Mouse (Mus musculus): ENCODE results near the gene Fbxo34. TPM values are rescaled to one million over a fixed set of nuclear protein-coding genes. Genes with fewer than 3 reads are reported as not detected.

The Fbxo34 gene
- polyA plus RNA-seq, 1 experiment, result 11.9 TPM

- H3K27me3 ChIP-seq (ENCODE audit: control insufficient read depth, insufficient read depth, insufficient read length), result peaks cover 22% of the 10 kb centered on the region
- H3ac ChIP-seq (ENCODE audit: control insufficient read depth, insufficient read length, low read depth), result no peak overlapping the region
- TF ChIP-seq CTCF (IDR thresholded peaks at IDR 0.05; ENCODE audit: control insufficient read depth, insufficient read depth, insufficient read length) (no peak), MAX (IDR thresholded peaks at IDR 0.05) (no peak), CEBPB (IDR thresholded peaks at IDR 0.05; ENCODE audit: low read depth) (no peak), MYOG (IDR thresholded peaks at IDR 0.05; ENCODE audit: control insufficient read depth, extremely low read depth, insufficient read length) (no peak), MYOD1 (IDR thresholded peaks at IDR 0.05; ENCODE audit: control insufficient read depth, insufficient read length, low read depth) (no peak), FOSL1 (IDR thresholded peaks at IDR 0.05; ENCODE audit: insufficient read depth, low read length, poor library complexity, severe bottlenecking) (no peak), USF1 (IDR thresholded peaks at IDR 0.05; ENCODE audit: low read depth) (no peak)
- no peak overlapping the region for H3K4me3 ChIP-seq (ENCODE audit: insufficient read depth, poor library complexity, severe bottlenecking)
- no peaks in the 10 kb centered on the region for H3K36me3 ChIP-seq (ENCODE audit: control insufficient read depth, insufficient read depth)
- no peaks in the 10 kb centered on the region for H3K79me2 ChIP-seq (ENCODE audit: control insufficient read depth, insufficient read depth)
- H3K79me3 ChIP-seq (ENCODE audit: low read depth), result no peaks in the 10 kb centered on the region
Observed at GRCm38 (mm10) chr14:47462877-47463460, 12.7 kb downstream of the Fbxo34 start.

- Histone ChIP-seq H3K27me3 (ENCODE audit: control insufficient read depth, insufficient read depth, insufficient read length) (peaks cover 22% of the 10 kb centered on the region), H3K36me3 (ENCODE audit: control insufficient read depth, insufficient read depth) (no peaks in the 10 kb centered on the region), H3K4me3 (ENCODE audit: insufficient read depth, poor library complexity, severe bottlenecking) (no peak overlapping the region), H3ac (ENCODE audit: control insufficient read depth, insufficient read length, low read depth) (no peak overlapping the region), H3K79me3 (ENCODE audit: low read depth) (no peaks in the 10 kb centered on the region), H3K79me2 (ENCODE audit: control insufficient read depth, insufficient read depth) (no peaks in the 10 kb centered on the region)
- no peak for TF ChIP-seq USF1 (IDR thresholded peaks at IDR 0.05; ENCODE audit: low read depth)
- no peak for TF ChIP-seq CEBPB (IDR thresholded peaks at IDR 0.05; ENCODE audit: low read depth)
- TF ChIP-seq MAX (IDR thresholded peaks at IDR 0.05), result no peak
- no peak for TF ChIP-seq MYOD1 (IDR thresholded peaks at IDR 0.05; ENCODE audit: control insufficient read depth, insufficient read length, low read depth)
- no peak for TF ChIP-seq MYOG (IDR thresholded peaks at IDR 0.05; ENCODE audit: control insufficient read depth, extremely low read depth, insufficient read length)
- TF ChIP-seq CTCF (IDR thresholded peaks at IDR 0.05; ENCODE audit: control insufficient read depth, insufficient read depth, insufficient read length), result no peak
- no peak for TF ChIP-seq FOSL1 (IDR thresholded peaks at IDR 0.05; ENCODE audit: insufficient read depth, low read length, poor library complexity, severe bottlenecking)
Observed at GRCm38 (mm10) chr14:47464426-47464825, 14.2 kb downstream of the Fbxo34 start.

GRCm38 (mm10) chr14:47465468-47466175, 15.4 kb downstream of the Fbxo34 start:
- Histone ChIP-seq H3K79me3 (ENCODE audit: low read depth) (no peaks in the 10 kb centered on the region), H3ac (ENCODE audit: control insufficient read depth, insufficient read length, low read depth) (no peak overlapping the region), H3K4me3 (ENCODE audit: insufficient read depth, poor library complexity, severe bottlenecking) (no peak overlapping the region), H3K27me3 (ENCODE audit: control insufficient read depth, insufficient read depth, insufficient read length) (peaks cover 22% of the 10 kb centered on the region), H3K79me2 (ENCODE audit: control insufficient read depth, insufficient read depth) (no peaks in the 10 kb centered on the region), H3K36me3 (ENCODE audit: control insufficient read depth, insufficient read depth) (no peaks in the 10 kb centered on the region)
- no peak for TF ChIP-seq MAX (IDR thresholded peaks at IDR 0.05)
- no peak for TF ChIP-seq MYOG (IDR thresholded peaks at IDR 0.05; ENCODE audit: control insufficient read depth, extremely low read depth, insufficient read length)
- TF ChIP-seq CEBPB (IDR thresholded peaks at IDR 0.05; ENCODE audit: low read depth), result no peak
- no peak for TF ChIP-seq FOSL1 (IDR thresholded peaks at IDR 0.05; ENCODE audit: insufficient read depth, low read length, poor library complexity, severe bottlenecking)
- no peak for TF ChIP-seq USF1 (IDR thresholded peaks at IDR 0.05; ENCODE audit: low read depth)
- no peak for TF ChIP-seq MYOD1 (IDR thresholded peaks at IDR 0.05; ENCODE audit: control insufficient read depth, insufficient read length, low read depth)
- no peak for TF ChIP-seq CTCF (IDR thresholded peaks at IDR 0.05; ENCODE audit: control insufficient read depth, insufficient read depth, insufficient read length)

- H3K79me3 ChIP-seq (ENCODE audit: low read depth), result peaks cover 11% of the 10 kb centered on the region
- H3K27me3 ChIP-seq (ENCODE audit: control insufficient read depth, insufficient read depth, insufficient read length), result no peaks in the 10 kb centered on the region
- H3ac ChIP-seq (ENCODE audit: control insufficient read depth, insufficient read length, low read depth), result peak overlapping the region; percentile 86
- H3K4me3 ChIP-seq (ENCODE audit: insufficient read depth, poor library complexity, severe bottlenecking), result peak overlapping the region; percentile 60
- TF ChIP-seq MYOD1 (IDR thresholded peaks at IDR 0.05; ENCODE audit: control insufficient read depth, insufficient read length, low read depth) (no peak), CEBPB (IDR thresholded peaks at IDR 0.05; ENCODE audit: low read depth) (no peak), FOSL1 (IDR thresholded peaks at IDR 0.05; ENCODE audit: insufficient read depth, low read length, poor library complexity, severe bottlenecking) (no peak), MAX (IDR thresholded peaks at IDR 0.05) (peak; percentile 67), CTCF (IDR thresholded peaks at IDR 0.05; ENCODE audit: control insufficient read depth, insufficient read depth, insufficient read length) (peak; percentile 93)
- no peaks in the 10 kb centered on the region for H3K36me3 ChIP-seq (ENCODE audit: control insufficient read depth, insufficient read depth)
- peaks cover 44% of the 10 kb centered on the region for H3K79me2 ChIP-seq (ENCODE audit: control insufficient read depth, insufficient read depth)
Observed at GRCm38 (mm10) chr14:47472359-47472742, 22.1 kb downstream of the Fbxo34 start.

GRCm38 (mm10) chr14:47472743-47473546, 22.7 kb downstream of the Fbxo34 start:
- no peak for TF ChIP-seq FOSL1 (IDR thresholded peaks at IDR 0.05; ENCODE audit: insufficient read depth, low read length, poor library complexity, severe bottlenecking)
- no peak for TF ChIP-seq CTCF (IDR thresholded peaks at IDR 0.05; ENCODE audit: control insufficient read depth, insufficient read depth, insufficient read length)
- no peak for TF ChIP-seq USF1 (IDR thresholded peaks at IDR 0.05; ENCODE audit: low read depth)
- TF ChIP-seq CEBPB (IDR thresholded peaks at IDR 0.05; ENCODE audit: low read depth), result no peak
- no peak for TF ChIP-seq MAX (IDR thresholded peaks at IDR 0.05)
- no peak for TF ChIP-seq MYOD1 (IDR thresholded peaks at IDR 0.05; ENCODE audit: control insufficient read depth, insufficient read length, low read depth)
- no peak for TF ChIP-seq MYOG (IDR thresholded peaks at IDR 0.05; ENCODE audit: control insufficient read depth, extremely low read depth, insufficient read length)
- Histone ChIP-seq H3K79me2 (ENCODE audit: control insufficient read depth, insufficient read depth) (peaks cover 50% of the 10 kb centered on the region), H3K79me3 (ENCODE audit: low read depth) (peaks cover 14% of the 10 kb centered on the region), H3K27me3 (ENCODE audit: control insufficient read depth, insufficient read depth, insufficient read length) (no peaks in the 10 kb centered on the region), H3K36me3 (ENCODE audit: control insufficient read depth, insufficient read depth) (no peaks in the 10 kb centered on the region), H3K4me3 (ENCODE audit: insufficient read depth, poor library complexity, severe bottlenecking) (peak overlapping the region; percentile 60), H3ac (ENCODE audit: control insufficient read depth, insufficient read length, low read depth) (peak overlapping the region; percentile 86)

Measured in C2C12 (cell line).